Mouse (Mus musculus) midbrain, postnatal 0 days (tissue): Measurements from ENCODE around the gene Ahnak2. TPM values are rescaled to one million over a fixed set of nuclear protein-coding genes. Genes with fewer than 3 reads are reported as not detected.

Experiments used
- ATAC-seq: fragments of 200-750 bp; cut with Nextera tagmentation; 2 replicates; pipeline ENCODE4 v1.8.0; 2017; ENCODE audit warnings: moderate number of reproducible peaks, mild to moderate bottlenecking, moderate TSS enrichment, moderate library complexity; ENCODE audit not compliant: low FRiP score
- DNase-seq: peaks from one replicate; pipeline ENCODE4 v3.0.0-alpha.2; 2015; ENCODE audit warnings: low spot score
- H3K27ac ChIP-seq: fragments of 300-500 bp; sonication (generic); 2 replicates; pipeline ENCODE4 v1.5.1; 2014; ENCODE audit warnings: low read depth, mild to moderate bottlenecking, low read length, mixed read lengths
- H3K27me3 ChIP-seq: fragments of 300-500 bp; sonication (generic); 2 replicates; pipeline ENCODE4 v1.6.1; 2014; ENCODE audit warnings: low read length, control low read depth, mixed read lengths; ENCODE audit not compliant: insufficient read depth
- H3K36me3 ChIP-seq: fragments of 300-500 bp; sonication (generic); 2 replicates; pipeline ENCODE4 v1.6.1; 2014; ENCODE audit warnings: low read length, control low read depth, mixed read lengths; ENCODE audit not compliant: insufficient read depth
- H3K4me1 ChIP-seq: fragments of 300-500 bp; sonication (generic); 2 replicates; pipeline ENCODE4 v1.6.1; 2014; ENCODE audit warnings: mild to moderate bottlenecking, control low read depth, antibody characterized with exemption, low read length, mixed read lengths; ENCODE audit not compliant: insufficient read depth
- H3K4me2 ChIP-seq: fragments of 300-500 bp; sonication (generic); 2 replicates; pipeline ENCODE4 v1.6.1; 2014; ENCODE audit warnings: low read depth, mild to moderate bottlenecking, low read length, mixed read lengths; ENCODE audit not compliant: poor library complexity, severe bottlenecking
- H3K4me3 ChIP-seq: fragments of 300-500 bp; sonication (generic); 2 replicates; pipeline ENCODE4 v1.5.1; 2014; ENCODE audit warnings: low read depth, mild to moderate bottlenecking, low read length, moderate library complexity
- H3K9ac ChIP-seq: fragments of 300-500 bp; sonication (generic); replicated peaks from 2 replicates; pipeline ENCODE4 v1.6.1; 2014; ENCODE audit warnings: mild to moderate bottlenecking, low read length, moderate library complexity, mixed read lengths; ENCODE audit not compliant: poor library complexity, severe bottlenecking
- H3K9me3 ChIP-seq: fragments of 300-500 bp; sonication (generic); 2 replicates; pipeline ENCODE4 v1.6.1; 2016; ENCODE audit warnings: low read length, control low read depth
- CTCF ChIP-seq: IDR thresholded peaks from 2 replicates; pipeline ENCODE4 v1.5.1; 2016; ENCODE audit warnings: antibody characterized with exemption, mild to moderate bottlenecking
- WGBS: fragments of 180-500 bp; shearing (Covaris S2); extraction: QIAGEN DNeasy Blood & Tissue Kit; methylation state at CpG from one replicate; pipeline ENCODE4 v1.1.7; 2014; 5-methylcytosine and 5-hydroxymethylcytosine counted together
- polyA plus RNA-seq: library from polyadenylated mRNA; unstranded; fragments of >200 nt; fragmentation: Nextera tagmentation; extraction: Ambion mirVana; gene quantifications from 2 replicates; pipeline ENCODE4 v1.2.1, GENCODE M21; 2015
- total RNA-seq: library from RNA; depleted of rRNA; stranded (reverse); fragments of >200 nt; gene quantifications from 2 replicates; pipeline ENCODE4 v1.2.3, GENCODE M21; 2014

Gene Ahnak2
- total and polyA plus RNA-seq, 2 experiments from 2014 or later, result 1.9 to 6.1 TPM

DNA sequence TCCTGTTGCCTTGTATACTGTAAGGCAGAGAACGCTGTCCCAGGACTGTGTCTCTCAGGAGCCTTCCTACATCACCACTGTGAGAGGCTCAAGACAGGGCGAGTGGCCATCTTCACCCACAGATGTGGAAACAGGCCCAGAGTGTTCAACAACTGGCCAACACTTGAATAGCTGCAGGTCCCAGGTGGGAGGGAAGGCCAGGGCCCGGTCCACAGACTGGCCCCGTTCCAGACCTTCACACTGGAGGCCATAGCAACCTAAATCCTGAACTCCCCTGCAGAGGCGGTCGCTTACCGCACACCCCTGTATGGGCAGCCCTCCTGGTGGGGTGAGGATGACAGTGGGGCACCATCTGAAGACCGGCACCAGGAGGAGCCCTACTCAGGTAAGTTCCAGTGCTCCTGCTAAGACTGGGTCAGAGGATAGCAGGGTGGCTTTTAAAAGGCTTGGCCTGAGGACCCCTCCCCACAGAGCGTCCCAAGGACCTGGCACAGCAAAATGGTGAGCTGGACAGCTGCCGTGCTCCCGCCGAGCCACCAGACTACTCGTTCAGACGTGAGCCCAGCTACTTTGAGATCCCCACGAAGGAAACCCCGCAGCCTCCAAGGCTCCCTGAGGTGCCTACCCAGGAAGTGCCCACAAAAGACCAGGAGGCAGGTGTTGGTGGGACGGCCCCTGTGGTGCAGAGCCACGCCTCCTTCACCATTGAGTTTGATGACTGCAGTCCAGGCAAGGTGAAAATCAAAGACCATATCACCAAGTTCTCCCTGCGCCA is 67.4 kb downstream of the Ahnak2 start:
- no peak overlapping the region for H3K27ac ChIP-seq
- no peak overlapping the region for H3K4me2 ChIP-seq
- no peaks in the 10 kb centered on the region for H3K9me3 ChIP-seq
- no peaks in the 10 kb centered on the region for H3K4me1 ChIP-seq
- H3K4me3 ChIP-seq, result no peak overlapping the region
- 86% methylated on average over 19 of the region's 19 CpGs for WGBS
- H3K36me3 ChIP-seq, result peaks cover 75% of the 10 kb centered on the region
- ATAC-seq (no peak), DNase-seq (no peak)
- no peak for TF ChIP-seq CTCF
- H3K27me3 ChIP-seq, result no peaks in the 10 kb centered on the region
- H3K9ac ChIP-seq, result no peak overlapping the region

DNA sequence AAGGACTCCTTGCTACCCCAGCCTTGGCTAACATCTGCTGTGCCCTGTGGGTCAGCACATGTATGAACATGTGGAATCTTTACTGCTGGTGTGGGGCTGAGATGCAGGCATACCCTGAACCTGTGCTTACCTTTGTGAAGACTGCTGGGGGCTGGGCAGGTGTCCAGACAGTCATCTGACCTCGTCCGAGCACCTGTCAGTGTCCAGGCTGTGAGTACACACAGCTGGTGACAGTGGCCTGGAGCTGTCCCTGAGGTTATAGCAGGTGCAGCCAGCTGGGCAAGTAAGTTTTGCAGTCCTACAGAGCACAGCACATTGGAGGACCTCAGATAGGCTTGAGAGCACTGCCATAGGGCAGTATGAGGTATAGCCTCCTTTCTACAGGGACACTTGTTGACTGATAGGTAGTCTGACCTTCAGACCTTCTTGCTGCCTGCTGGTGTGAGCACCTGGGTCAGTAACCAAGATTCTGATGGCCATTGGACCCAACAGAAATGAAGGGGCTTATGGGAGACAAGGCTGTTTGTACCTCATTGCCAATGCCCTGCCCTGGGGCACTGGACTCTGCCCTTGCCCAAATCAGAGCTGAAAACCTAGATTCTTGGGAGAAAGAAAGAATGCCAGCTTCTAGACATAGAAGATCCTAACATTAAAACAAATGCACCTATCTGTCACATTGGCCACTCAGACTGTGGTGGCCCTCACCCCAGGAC is 68.2 kb downstream of the Ahnak2 start:
- H3K4me3 ChIP-seq, result no peak overlapping the region
- DNase-seq, result no peak
- 74% methylated on average over 2 of the region's 2 CpGs for WGBS
- H3K9ac ChIP-seq, result no peak overlapping the region
- no peak for TF ChIP-seq CTCF
- ATAC-seq, result no peak
- no peak overlapping the region for H3K4me2 ChIP-seq
- H3K27me3 ChIP-seq, result no peaks in the 10 kb centered on the region
- no peaks in the 10 kb centered on the region for H3K4me1 ChIP-seq
- no peak overlapping the region for H3K27ac ChIP-seq
- H3K9me3 ChIP-seq, result no peaks in the 10 kb centered on the region
- peaks cover 69% of the 10 kb centered on the region for H3K36me3 ChIP-seq

DNA sequence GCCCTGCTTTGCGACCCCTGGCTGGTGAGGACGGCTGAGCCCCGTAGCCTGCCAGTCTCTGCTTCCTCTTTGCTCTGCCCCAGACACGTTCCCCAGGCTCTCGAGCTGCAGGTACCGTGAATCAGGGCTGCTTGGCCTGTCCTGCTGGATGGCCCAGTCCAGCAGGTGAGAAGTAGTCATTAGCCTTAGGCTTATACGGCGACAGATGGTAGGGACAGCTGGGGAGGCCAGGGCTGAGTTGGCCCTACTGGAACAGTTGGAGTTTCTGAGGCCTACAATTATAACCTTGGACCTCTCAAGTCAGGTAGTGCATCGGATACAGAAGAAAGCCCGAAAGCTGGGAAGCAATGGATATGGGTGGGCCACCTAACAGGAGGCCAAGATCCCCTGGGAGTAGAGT is 69.9 kb downstream of the Ahnak2 start:
- Histone ChIP-seq H3K9ac (no peak overlapping the region), H3K36me3 (peaks cover 59% of the 10 kb centered on the region), H3K4me3 (no peak overlapping the region), H3K27ac (no peak overlapping the region), H3K9me3 (no peaks in the 10 kb centered on the region), H3K27me3 (no peaks in the 10 kb centered on the region), H3K4me2 (no peak overlapping the region), H3K4me1 (no peaks in the 10 kb centered on the region)
- WGBS, result 90% methylated on average over 10 of the region's 10 CpGs
- TF ChIP-seq CTCF, result no peak
- no peak for ATAC-seq
- DNase-seq, result no peak

DNA sequence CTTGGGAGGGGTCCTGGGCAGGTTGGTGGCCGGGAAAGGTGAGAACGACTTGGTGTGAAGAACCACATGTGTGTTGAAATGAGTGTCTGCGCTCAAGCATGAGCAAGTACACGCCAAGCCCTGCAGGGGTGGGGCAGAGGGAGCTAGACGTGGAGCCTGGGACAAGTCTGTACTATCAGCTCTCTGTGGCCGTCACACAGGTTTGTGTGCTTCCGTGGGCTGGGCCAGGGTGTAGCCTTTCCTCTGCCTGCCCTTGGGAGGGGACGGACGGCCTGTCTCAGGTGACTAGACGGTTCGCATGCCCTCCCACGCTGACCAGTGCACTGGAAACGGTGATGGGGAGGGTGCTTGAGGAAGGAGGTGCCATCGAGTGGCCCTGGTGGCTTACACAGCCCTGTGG is 71.6 kb downstream of the Ahnak2 start:
- no peak for DNase-seq
- Histone ChIP-seq H3K4me2 (no peak overlapping the region), H3K4me3 (no peak overlapping the region), H3K4me1 (no peaks in the 10 kb centered on the region), H3K9me3 (no peaks in the 10 kb centered on the region), H3K36me3 (peaks cover 42% of the 10 kb centered on the region), H3K27ac (no peak overlapping the region), H3K9ac (no peak overlapping the region), H3K27me3 (no peaks in the 10 kb centered on the region)
- ATAC-seq, result no peak
- no peak for TF ChIP-seq CTCF
- 89% methylated on average over 14 of the region's 14 CpGs for WGBS

DNA sequence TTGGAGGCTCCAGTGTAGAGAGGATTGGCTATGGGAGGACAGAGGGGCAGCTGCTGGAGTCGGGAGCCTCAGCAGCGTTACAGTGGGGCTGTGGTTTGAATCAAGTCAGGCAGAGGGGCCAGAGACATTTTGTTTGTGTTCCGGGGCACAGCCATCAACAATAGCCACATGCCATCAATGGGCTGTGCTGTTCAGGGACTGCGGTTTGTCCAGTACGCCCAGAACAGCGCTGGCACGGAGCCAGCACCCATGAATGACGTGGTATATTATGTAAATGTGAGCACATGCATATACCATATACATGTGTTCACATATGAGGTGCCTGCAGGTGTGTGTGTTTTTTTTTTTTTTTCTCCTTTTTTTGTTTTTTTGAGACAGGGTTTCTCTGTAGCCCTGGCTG is 74.7 kb downstream of the Ahnak2 start:
- Histone ChIP-seq H3K27ac (no peak overlapping the region), H3K9ac (no peak overlapping the region), H3K4me3 (no peak overlapping the region), H3K36me3 (peaks cover 18% of the 10 kb centered on the region), H3K9me3 (no peaks in the 10 kb centered on the region), H3K27me3 (no peaks in the 10 kb centered on the region), H3K4me2 (no peak overlapping the region), H3K4me1 (peaks cover 9% of the 10 kb centered on the region; the same call in 1 of the 2 replicates)
- DNase-seq, result no peak
- no peak for ATAC-seq
- TF ChIP-seq CTCF, result no peak
- WGBS, result 72% methylated on average over 8 of the region's 8 CpGs
